Mouse (Mus musculus) liver, adult 2 months (tissue): ENCODE data around the gene Caly.

Source experiments
- CTCF ChIP-seq: fragments of 200-500 bp; IDR thresholded peaks from 2 replicates; pipeline ENCODE4 v1.5.1; 2011; ENCODE audit warnings: low read depth, low read length, control low read depth
- POLR2A ChIP-seq: fragments of 200-500 bp; IDR thresholded peaks from 2 replicates; pipeline ENCODE4 v1.6.1; 2011; ENCODE audit warnings: low read length, control low read depth; ENCODE audit not compliant: insufficient read depth; ENCODE audit errors: extremely low read depth

DNA sequence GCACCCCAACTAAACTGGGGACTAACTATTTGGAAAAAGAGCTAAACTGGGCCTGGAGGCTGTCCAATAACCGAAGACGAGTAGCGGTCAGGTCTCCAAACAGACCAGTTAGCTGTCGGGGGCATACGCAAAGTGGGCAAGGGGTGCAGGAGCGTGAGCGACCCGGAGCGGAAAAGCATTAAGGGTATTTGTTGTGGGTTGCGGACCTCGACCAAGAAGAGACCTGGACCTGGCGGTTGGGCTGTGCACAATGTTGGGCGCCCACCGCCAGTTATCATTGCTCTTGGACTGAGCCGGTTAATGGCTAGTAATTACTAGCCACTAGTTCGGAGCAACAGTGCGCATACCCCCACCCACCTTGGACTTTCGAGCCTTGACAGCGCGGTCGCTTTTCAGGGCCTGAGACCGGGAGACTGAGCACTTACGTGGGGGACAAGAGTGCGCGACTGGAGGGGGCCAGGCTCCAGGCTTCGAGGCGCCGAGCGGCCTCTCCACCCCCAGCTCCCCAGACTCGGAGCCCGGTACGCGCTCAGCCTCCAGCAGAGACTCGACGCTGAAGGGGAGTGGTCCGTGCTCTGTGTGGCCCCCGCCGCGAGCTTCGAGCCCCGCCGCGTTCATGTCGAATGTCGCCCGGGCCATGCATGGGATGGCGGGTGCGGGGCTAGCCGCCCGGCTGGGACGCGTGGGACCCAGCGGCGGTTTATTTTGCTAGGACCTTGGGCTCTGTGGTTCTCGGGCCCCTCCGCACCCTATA is 33.8 kb downstream of the Caly start, which contains the start of gene Msx3:
- TF ChIP-seq CTCF: no peak
- TF ChIP-seq POLR2A: no peak
